Mouse (Mus musculus): ENCODE measurements around the gene Tex26.

DNA sequence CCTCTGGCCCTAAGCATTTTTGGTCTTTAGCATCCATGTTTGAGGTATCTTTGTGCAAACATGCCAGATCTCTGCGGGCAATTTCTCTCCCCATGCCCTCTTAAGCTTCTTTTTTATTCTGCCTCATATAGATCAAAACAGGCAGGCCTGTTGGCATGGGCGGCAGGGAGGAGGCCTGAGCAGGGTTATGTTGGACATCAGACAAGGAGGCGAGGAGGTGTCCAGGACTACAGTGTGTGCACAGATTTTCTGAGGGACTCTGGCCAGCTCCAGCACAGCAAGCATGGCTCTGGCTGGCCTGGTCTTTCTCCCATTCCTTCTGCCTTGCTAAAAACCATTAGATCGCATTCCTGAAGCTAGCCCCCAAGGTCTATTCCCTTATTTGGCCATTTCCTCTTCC lies 5.0 kb downstream of the Tex26 start:
- no peak for TF ChIP-seq POLR2A (IDR thresholded peaks at IDR 0.05; ENCODE audit: extremely low read depth, insufficient read depth, low read length)
- TF ChIP-seq CTCF (IDR thresholded peaks at IDR 0.05; ENCODE audit: extremely low read depth, insufficient read depth, low read length), result no peak

Measured in cortical plate, adult 2 months (tissue).